Mouse (Mus musculus): ENCODE results near the gene Tbc1d22b. TPM values are rescaled to one million over a fixed set of nuclear protein-coding genes. Genes with fewer than 3 reads are reported as not detected.

Gene Tbc1d22b
- polyA plus RNA-seq, 1 experiment = 9.0 TPM

- no peak for TF ChIP-seq MYOG (IDR thresholded peaks at IDR 0.05; ENCODE audit: control insufficient read depth in 1 of 3, insufficient read depth in 1 of 3, insufficient read length in 2 of 3, low read depth in 2 of 3)
- no peak for TF ChIP-seq SRF (IDR thresholded peaks at IDR 0.05; ENCODE audit: control insufficient read depth, insufficient read length, low read depth)
- Histone ChIP-seq H3K4me3 (no peak overlapping the region), H3K79me2 (ENCODE audit: control insufficient read depth, insufficient read depth) (no peaks in the 10 kb centered on the region), H3K27me3 (ENCODE audit: control insufficient read depth, insufficient read depth, insufficient read length) (no peaks in the 10 kb centered on the region), H3ac (ENCODE audit: control insufficient read depth, insufficient read length) (no peak overlapping the region), H3K4me2 (ENCODE audit: low read depth) (no peak overlapping the region), H3K36me3 (ENCODE audit: control insufficient read depth, insufficient read depth) (peaks cover 16% of the 10 kb centered on the region)
Observed at GRCm38 (mm10) chr17:29635492-29635891, 85.9 kb downstream of the Tbc1d22b start.

GRCm38 (mm10) chr17:29636118-29636517, 86.5 kb downstream of the Tbc1d22b start:
- no peaks in the 10 kb centered on the region for H3K79me2 ChIP-seq (ENCODE audit: control insufficient read depth, insufficient read depth)
- no peak overlapping the region for H3K4me3 ChIP-seq
- TF ChIP-seq POLR2AphosphoS2 (IDR thresholded peaks at IDR 0.05; ENCODE audit: insufficient read length, low read depth) (no peak), MYOG (IDR thresholded peaks at IDR 0.05; ENCODE audit: control insufficient read depth in 1 of 3, insufficient read depth in 1 of 3, insufficient read length in 2 of 3, low read depth in 2 of 3) (no peak), CEBPB (IDR thresholded peaks at IDR 0.05; ENCODE audit: insufficient read depth, poor library complexity, severe bottlenecking) (no peak), E2F4 (IDR thresholded peaks at IDR 0.05; ENCODE audit: insufficient read depth) (no peak), USF1 (IDR thresholded peaks at IDR 0.05; ENCODE audit: low read depth) (no peak), TCF12 (IDR thresholded peaks at IDR 0.05; ENCODE audit: insufficient read depth, poor library complexity, severe bottlenecking) (no peak), TCF3 (IDR thresholded peaks at IDR 0.05; ENCODE audit: insufficient read length, low read depth) (no peak), MYOD1 (IDR thresholded peaks at IDR 0.05; ENCODE audit: control insufficient read depth in 1 of 3, insufficient read length in 2 of 3, low read depth in 2 of 3) (no peak), POLR2A (IDR thresholded peaks at IDR 0.05; ENCODE audit: insufficient read length, low read depth) (no peak), MAX (IDR thresholded peaks at IDR 0.05; ENCODE audit: low read depth) (no peak), SRF (IDR thresholded peaks at IDR 0.05; ENCODE audit: control insufficient read depth, insufficient read length, low read depth) (no peak), REST (IDR thresholded peaks at IDR 0.05; ENCODE audit: insufficient read depth, insufficient read length) (no peak)
- peaks cover 16% of the 10 kb centered on the region for H3K36me3 ChIP-seq (ENCODE audit: control insufficient read depth, insufficient read depth)
- no peak overlapping the region for H3K4me2 ChIP-seq (ENCODE audit: low read depth)
- H3K27me3 ChIP-seq (ENCODE audit: control insufficient read depth, insufficient read depth, insufficient read length) = no peaks in the 10 kb centered on the region
- H3ac ChIP-seq (ENCODE audit: control insufficient read depth, insufficient read length) = no peak overlapping the region

GRCm38 (mm10) chr17:29637377-29637776, 87.8 kb downstream of the Tbc1d22b start:
- no peaks in the 10 kb centered on the region for H3K27me3 ChIP-seq (ENCODE audit: control insufficient read depth, insufficient read depth, insufficient read length)
- no peaks in the 10 kb centered on the region for H3K79me2 ChIP-seq (ENCODE audit: control insufficient read depth, insufficient read depth)
- TF ChIP-seq SRF (IDR thresholded peaks at IDR 0.05; ENCODE audit: control insufficient read depth, insufficient read length, low read depth) = no peak
- TF ChIP-seq MYOD1 (IDR thresholded peaks at IDR 0.05; ENCODE audit: control insufficient read depth in 1 of 3, insufficient read length in 2 of 3, low read depth in 2 of 3) = no peak
- no peak for TF ChIP-seq CEBPB (IDR thresholded peaks at IDR 0.05; ENCODE audit: insufficient read depth, poor library complexity, severe bottlenecking)
- no peak for TF ChIP-seq MAX (IDR thresholded peaks at IDR 0.05; ENCODE audit: low read depth)
- no peak for TF ChIP-seq MYOG (IDR thresholded peaks at IDR 0.05; ENCODE audit: control insufficient read depth in 1 of 3, insufficient read depth in 1 of 3, insufficient read length in 2 of 3, low read depth in 2 of 3)
- no peak for TF ChIP-seq POLR2A (IDR thresholded peaks at IDR 0.05; ENCODE audit: insufficient read length, low read depth)
- TF ChIP-seq TCF3 (IDR thresholded peaks at IDR 0.05; ENCODE audit: insufficient read length, low read depth) = no peak
- no peak for TF ChIP-seq POLR2AphosphoS2 (IDR thresholded peaks at IDR 0.05; ENCODE audit: insufficient read length, low read depth)
- TF ChIP-seq USF1 (IDR thresholded peaks at IDR 0.05; ENCODE audit: low read depth) = no peak
- TF ChIP-seq E2F4 (IDR thresholded peaks at IDR 0.05; ENCODE audit: insufficient read depth) = no peak
- no peak for TF ChIP-seq REST (IDR thresholded peaks at IDR 0.05; ENCODE audit: insufficient read depth, insufficient read length)
- TF ChIP-seq TCF12 (IDR thresholded peaks at IDR 0.05; ENCODE audit: insufficient read depth, poor library complexity, severe bottlenecking) = no peak
- H3K4me3 ChIP-seq = no peak overlapping the region
- H3K4me2 ChIP-seq (ENCODE audit: low read depth) = no peak overlapping the region
- H3K36me3 ChIP-seq (ENCODE audit: control insufficient read depth, insufficient read depth) = peaks cover 11% of the 10 kb centered on the region
- H3ac ChIP-seq (ENCODE audit: control insufficient read depth, insufficient read length) = no peak overlapping the region

- TF ChIP-seq SRF (IDR thresholded peaks at IDR 0.05; ENCODE audit: control insufficient read depth, insufficient read length, low read depth) (no peak), POLR2AphosphoS2 (IDR thresholded peaks at IDR 0.05; ENCODE audit: insufficient read length, low read depth) (no peak), REST (IDR thresholded peaks at IDR 0.05; ENCODE audit: insufficient read depth, insufficient read length) (no peak), USF1 (IDR thresholded peaks at IDR 0.05; ENCODE audit: low read depth) (no peak), TCF12 (IDR thresholded peaks at IDR 0.05; ENCODE audit: insufficient read depth, poor library complexity, severe bottlenecking) (no peak), MYOD1 (IDR thresholded peaks at IDR 0.05; ENCODE audit: control insufficient read depth in 1 of 3, insufficient read length in 2 of 3, low read depth in 2 of 3) (no peak), MYOG (IDR thresholded peaks at IDR 0.05; ENCODE audit: control insufficient read depth in 1 of 3, insufficient read depth in 1 of 3, insufficient read length in 2 of 3, low read depth in 2 of 3) (no peak), CEBPB (IDR thresholded peaks at IDR 0.05; ENCODE audit: insufficient read depth, poor library complexity, severe bottlenecking) (no peak), POLR2A (IDR thresholded peaks at IDR 0.05; ENCODE audit: insufficient read length, low read depth) (no peak), MAX (IDR thresholded peaks at IDR 0.05; ENCODE audit: low read depth) (no peak), E2F4 (IDR thresholded peaks at IDR 0.05; ENCODE audit: insufficient read depth) (no peak), TCF3 (IDR thresholded peaks at IDR 0.05; ENCODE audit: insufficient read length, low read depth) (no peak)
- Histone ChIP-seq H3ac (ENCODE audit: control insufficient read depth, insufficient read length) (no peak overlapping the region), H3K4me2 (ENCODE audit: low read depth) (no peak overlapping the region), H3K27me3 (ENCODE audit: control insufficient read depth, insufficient read depth, insufficient read length) (no peaks in the 10 kb centered on the region), H3K79me2 (ENCODE audit: control insufficient read depth, insufficient read depth) (no peaks in the 10 kb centered on the region), H3K4me3 (no peak overlapping the region), H3K36me3 (ENCODE audit: control insufficient read depth, insufficient read depth) (peaks cover 13% of the 10 kb centered on the region)
Observed at GRCm38 (mm10) chr17:29637895-29638294, 88.3 kb downstream of the Tbc1d22b start.

- TF ChIP-seq SRF (IDR thresholded peaks at IDR 0.05; ENCODE audit: control insufficient read depth, insufficient read length, low read depth) (no peak), TCF12 (IDR thresholded peaks at IDR 0.05; ENCODE audit: insufficient read depth, poor library complexity, severe bottlenecking) (no peak), E2F4 (IDR thresholded peaks at IDR 0.05; ENCODE audit: insufficient read depth) (no peak), TCF3 (IDR thresholded peaks at IDR 0.05; ENCODE audit: insufficient read length, low read depth) (no peak), USF1 (IDR thresholded peaks at IDR 0.05; ENCODE audit: low read depth) (no peak), MYOG (IDR thresholded peaks at IDR 0.05; ENCODE audit: control insufficient read depth in 1 of 3, insufficient read depth in 1 of 3, insufficient read length in 2 of 3, low read depth in 2 of 3) (no peak), POLR2AphosphoS2 (IDR thresholded peaks at IDR 0.05; ENCODE audit: insufficient read length, low read depth) (no peak)
- Histone ChIP-seq H3K4me3 (no peak overlapping the region), H3K4me2 (ENCODE audit: low read depth) (no peak overlapping the region), H3K79me2 (ENCODE audit: control insufficient read depth, insufficient read depth) (no peaks in the 10 kb centered on the region), H3ac (ENCODE audit: control insufficient read depth, insufficient read length) (no peak overlapping the region), H3K27me3 (ENCODE audit: control insufficient read depth, insufficient read depth, insufficient read length) (no peaks in the 10 kb centered on the region), H3K36me3 (ENCODE audit: control insufficient read depth, insufficient read depth) (peaks cover 9% of the 10 kb centered on the region)
Observed at GRCm38 (mm10) chr17:29640971-29641370, 91.4 kb downstream of the Tbc1d22b start.
